ENCODE assay signal across 8 mouse cellular contexts in the genomic region with DNA sequence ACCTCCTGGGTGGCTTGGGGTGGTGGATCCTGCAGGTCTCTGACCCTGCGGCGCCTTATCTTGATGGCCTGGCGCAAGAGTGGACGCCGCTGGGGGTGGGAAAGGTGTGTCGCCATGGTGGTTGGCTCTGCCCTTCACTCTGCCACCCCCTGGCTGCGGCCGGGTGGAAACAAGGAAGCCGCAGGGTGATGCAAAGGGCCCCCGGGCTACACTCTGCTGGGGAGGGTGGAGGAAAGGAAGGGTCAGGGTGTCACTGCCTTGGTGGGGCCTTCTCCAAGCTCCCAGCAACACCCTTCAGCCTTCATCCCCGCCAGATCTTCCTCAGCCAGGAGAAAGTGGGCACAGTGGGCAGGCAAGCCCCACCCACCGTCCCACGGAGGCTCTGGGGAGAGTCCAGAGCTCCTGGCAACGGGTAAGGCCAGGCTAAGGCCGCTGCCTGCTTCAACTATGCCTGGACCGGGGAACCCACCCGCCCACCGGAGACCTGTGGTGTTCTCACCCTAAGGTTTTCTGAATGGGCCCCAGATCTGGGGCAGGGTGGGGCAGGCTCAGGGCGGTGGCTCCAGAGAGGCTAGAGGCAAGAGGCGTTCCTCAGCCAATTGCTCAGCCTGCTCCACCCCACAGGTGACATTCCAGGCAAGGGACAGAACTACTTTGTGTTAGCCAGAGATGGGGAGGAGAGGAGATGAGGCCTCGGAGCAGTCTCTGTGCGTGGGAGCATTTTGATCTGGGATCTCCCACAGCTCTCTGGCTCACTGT. TPM values are rescaled to one million over a fixed set of nuclear protein-coding genes. Genes with fewer than 3 reads are reported as not detected.
DNase-seq lines count a peak whose midpoint lies in the region; ATAC-seq and TF ChIP-seq lines count a peak whose summit lies in the region.

A gene (minus strand): TSS at position 516 of the 759 bp plus-strand sequence.

- no peak; the same call in 1 of the 2 replicates for TF ChIP-seq RAD21 in CH12.LX (IDR thresholded peaks at IDR 0.05; ENCODE audit: low read depth, low read length)

- no peaks in the 10 kb centered on the region for H3K79me2 ChIP-seq in CH12.LX (replicated peaks; ENCODE audit: control insufficient read depth, extremely low read depth, insufficient read depth, poor library complexity, severe bottlenecking)

- peak within 1 kb of the TSS; percentile 57 to 59 (median 58) for H3K4me3 ChIP-seq in CH12.LX (replicated peaks in 1 of 3; ENCODE audit: low read depth in 2 of 3, low read length in 2 of 3, poor library complexity in 1 of 3)
- peak within 1 kb of the TSS; percentile 18; the same call in 1 of the 2 replicates for H3K4me3 ChIP-seq in embryonic facial prominence, embryonic 15.5 days (replicated peaks)
- H3K4me3 ChIP-seq in intestine, embryonic 14.5 days (ENCODE audit: low read depth, low read length) = peak within 1 kb of the TSS; percentile 20; the same call in 1 of the 2 replicates

- peak within 1 kb of the TSS; percentile 46 for H3K4me2 ChIP-seq in CH12.LX (ENCODE audit: insufficient read depth, low read depth, poor library complexity, severe bottlenecking)
- peak within 1 kb of the TSS; percentile 46 for H3K4me2 ChIP-seq in embryonic facial prominence, embryonic 15.5 days (replicated peaks)
- H3K4me2 ChIP-seq in intestine, embryonic 14.5 days (ENCODE audit: low read length) = peak within 1 kb of the TSS; percentile 42

- TF ChIP-seq POLR2A in CH12.LX (IDR thresholded peaks at IDR 0.05; ENCODE audit: low read depth, low read length) = no peak

- in situ Hi-C loops in CH12.LX (cut with MboI; ENCODE audit: low pct_ligation_motif_present, low pct_unique_long_range_greater_than_20kb, low sequenced_read_pairs) = no loop called here

- DNase-seq in 3134 (ENCODE audit: extremely low read depth, insufficient read length, low spot score) (peak; percentile 78), CH12.LX (ENCODE audit: extremely low read depth) (peak; percentile 49), MN1 (ENCODE audit: low spot score) (no peak)
- peak; percentile 67 for DNase-seq in intestine, embryonic 14.5 days (ENCODE audit: low spot score)
- DNase-seq in splenic B cell, adult 2 months (ENCODE audit: low read depth, low spot score) = peak; percentile 66
- no peak for DNase-seq in left cerebral cortex, adult 8-10 months (ENCODE audit: low spot score in 2 of 2)

- H3K4me1 ChIP-seq in CH12.LX (ENCODE audit: control insufficient read depth in 1 of 2, insufficient read depth in 2 of 2) = peaks cover 2 to 27% of the 10 kb centered on the region in 2 experiments; a peak in 2 of 4 replicates
- H3K4me1 ChIP-seq in embryonic facial prominence, embryonic 15.5 days = peaks cover 31% of the 10 kb centered on the region
- peaks cover 22% of the 10 kb centered on the region for H3K4me1 ChIP-seq in intestine, embryonic 14.5 days (replicated peaks; ENCODE audit: control insufficient read depth, insufficient read depth, low read length)

- dilution Hi-C loops in CH12.LX (cut with MboI; ENCODE audit: extremely low pct_ligation_motif_present, extremely low pct_unique_long_range_greater_than_20kb, low sequenced_read_pairs) = no loop called here

- no peaks in the 10 kb centered on the region for H3K27me3 ChIP-seq in CH12.LX (replicated peaks)
- H3K27me3 ChIP-seq in embryonic facial prominence, embryonic 15.5 days = no peaks in the 10 kb centered on the region
- no peaks in the 10 kb centered on the region for H3K27me3 ChIP-seq in intestine, embryonic 14.5 days (replicated peaks; ENCODE audit: control insufficient read depth, insufficient read depth, low read length)
- no peaks in the 10 kb centered on the region for H3K27me3 ChIP-seq in splenic B cell, adult 2 months (ENCODE audit: control insufficient read depth, insufficient read depth, low read length, poor library complexity, severe bottlenecking)

- no peaks in the 10 kb centered on the region for H3K9me3 ChIP-seq in CH12.LX (replicated peaks; ENCODE audit: low read length)
- H3K9me3 ChIP-seq in embryonic facial prominence, embryonic 15.5 days (replicated peaks) = no peaks in the 10 kb centered on the region
- no peaks in the 10 kb centered on the region for H3K9me3 ChIP-seq in intestine, embryonic 14.5 days (ENCODE audit: control insufficient read depth, low read length)

- WGBS in embryonic facial prominence, embryonic 15.5 days = 54% methylated on average over 22 of the region's 22 CpGs
- 54% methylated on average over 22 of the region's 22 CpGs for WGBS in intestine, embryonic 14.5 days

- H3K27ac ChIP-seq in CH12.LX (ENCODE audit: insufficient read depth, low read depth) = peak within 1 kb of the TSS; percentile 50
- H3K27ac ChIP-seq in embryonic facial prominence, embryonic 15.5 days (replicated peaks) = peak within 1 kb of the TSS; percentile 86
- peak within 1 kb of the TSS; percentile 59 for H3K27ac ChIP-seq in intestine, embryonic 14.5 days (ENCODE audit: low read depth)

- ATAC-seq in embryonic facial prominence, embryonic 15.5 days (ENCODE audit: insufficient number of reproducible peaks, low FRiP score, low TSS enrichment, low read depth) = peak; percentile 18
- peak; percentile 65 for ATAC-seq in intestine, embryonic 14.5 days (replicated peaks; ENCODE audit: low FRiP score, low TSS enrichment, low read depth)
- peak; percentile 81 for ATAC-seq in megakaryocyte, adult 5-6 weeks (ENCODE audit: poor library complexity, severe bottlenecking)

- peaks cover 36 to 68% of the 10 kb centered on the region in 2 experiments for H3K36me3 ChIP-seq in CH12.LX (replicated peaks in 1 of 2; ENCODE audit: control insufficient read depth in 1 of 2, insufficient read depth in 1 of 2, low read length in 1 of 2)
- H3K36me3 ChIP-seq in embryonic facial prominence, embryonic 15.5 days = peaks cover 37% of the 10 kb centered on the region
- H3K36me3 ChIP-seq in intestine, embryonic 14.5 days (ENCODE audit: control insufficient read depth, insufficient read depth, low read length) = peaks cover 39% of the 10 kb centered on the region
- H3K36me3 ChIP-seq in splenic B cell, adult 2 months (ENCODE audit: control insufficient read depth, insufficient read depth, low read length, poor library complexity, severe bottlenecking) = peaks cover 17% of the 10 kb centered on the region

- H3K9ac ChIP-seq in CH12.LX (ENCODE audit: insufficient read depth, low read depth) = peak within 1 kb of the TSS; percentile 41
- H3K9ac ChIP-seq in embryonic facial prominence, embryonic 15.5 days = no peak within 1 kb of the TSS
- H3K9ac ChIP-seq in intestine, embryonic 14.5 days (ENCODE audit: low read length) = peak within 1 kb of the TSS; percentile 13; the same call in 1 of the 2 replicates

- peak in 1 of 2 experiments; percentile 49; a peak in 2 of 4 replicates for TF ChIP-seq CTCF in CH12.LX (conservative IDR thresholded peaks at IDR 0.05 in 1 of 2, IDR thresholded peaks at IDR 0.05 in 1 of 2; ENCODE audit: low read depth in 2 of 2, low read length in 2 of 2)

- TF ChIP-seq EP300 in CH12.LX (IDR thresholded peaks at IDR 0.05; ENCODE audit: low read length) = no peak

TF ChIP-seq in CH12.LX, 34 proteins besides CTCF, POLR2A, EP300 and RAD21:
- TF ChIP-seq NELFE (IDR thresholded peaks at IDR 0.05; ENCODE audit: low read depth, low read length) (0 out of 2 replicates have a peak, but pooled peaks have one; percentile 17), UBTF (IDR thresholded peaks at IDR 0.05; ENCODE audit: low read depth, low read length) (0 out of 2 replicates have a peak, but pooled peaks have one; percentile 43), TCF12 (IDR thresholded peaks at IDR 0.05; ENCODE audit: low read depth, low read length) (peak; percentile 58; the same call in 1 of the 2 replicates), ELF1 (IDR thresholded peaks at IDR 0.05; ENCODE audit: low read depth, low read length) (peak; percentile 82), CHD1 (IDR thresholded peaks at IDR 0.05; ENCODE audit: low read depth, low read length) (no peak), SIN3A (IDR thresholded peaks at IDR 0.05; ENCODE audit: low read length) (peak; percentile 26; the same call in 1 of the 2 replicates), JUN (IDR thresholded peaks at IDR 0.05; ENCODE audit: insufficient read depth, low read depth, low read length) (no peak), MAZ (IDR thresholded peaks at IDR 0.05; ENCODE audit: low read depth, low read length) (0 out of 2 replicates have a peak, but pooled peaks have one; percentile 41)

RNA-seq across cellular contexts. Expression of the gene that starts here (rescaled TPM):
- total RNA-seq in CH12.LX (2012; rRNA removed) (12.2 and 14.0 TPM in 2 replicates), CH12.LX (2014; rRNA removed) (8.9 and 9.6 TPM in 2 replicates)
- polyA plus RNA-seq in CH12.LX (2012; ENCODE audit: insufficient read length, low read depth) = 15.7 and 16.8 TPM in 2 replicates
- 4.3 and 4.8 TPM in 2 replicates for polyA plus RNA-seq in embryonic facial prominence, embryonic 15.5 days (2015; fragmentation: Nextera tagmentation; extraction: Ambion mirVana)
- 2.6 and 3.5 TPM in 2 replicates for polyA plus RNA-seq in intestine, embryonic 14.5 days (2014; fragmentation: Nextera tagmentation; extraction: Ambion mirVana)
- 16.5 and 18.2 TPM in 2 replicates for total RNA-seq in megakaryocyte, adult 5-6 weeks (2015)
- 26.7 and 27.7 TPM in 2 replicates for total RNA-seq in megakaryocyte, adult 5-6 weeks (2017)
- total RNA-seq in left cerebral cortex, adult 8-10 months (2022) = 1 to 10 TPM; 1.2 to 4.1 (median 1.7) TPM

Comparison
In these comparisons a context has a peak if more than half of its experiments do, and no peak if none do; other contexts are left out.
1. DNase-seq: peak in 3134 (single experiment), CH12.LX (single experiment), intestine, embryonic 14.5 days (single experiment) and splenic B cell, adult 2 months (single experiment); none in MN1 (single experiment) and left cerebral cortex, adult 8-10 months (0 of 2).
2. ATAC-seq: peak in every context shown above with its lines; median percentile 81 in megakaryocyte, adult 5-6 weeks; 65 in intestine, embryonic 14.5 days; 18 in embryonic facial prominence, embryonic 15.5 days.
3. Peak in every context shown above with its lines, with median percentiles within 50 percentile points of each other: H3K27ac ChIP-seq, H3K4me2 ChIP-seq and H3K4me3 ChIP-seq.